Comparison of ENCODE assay signal across 7 mouse cellular contexts in the genomic region with DNA sequence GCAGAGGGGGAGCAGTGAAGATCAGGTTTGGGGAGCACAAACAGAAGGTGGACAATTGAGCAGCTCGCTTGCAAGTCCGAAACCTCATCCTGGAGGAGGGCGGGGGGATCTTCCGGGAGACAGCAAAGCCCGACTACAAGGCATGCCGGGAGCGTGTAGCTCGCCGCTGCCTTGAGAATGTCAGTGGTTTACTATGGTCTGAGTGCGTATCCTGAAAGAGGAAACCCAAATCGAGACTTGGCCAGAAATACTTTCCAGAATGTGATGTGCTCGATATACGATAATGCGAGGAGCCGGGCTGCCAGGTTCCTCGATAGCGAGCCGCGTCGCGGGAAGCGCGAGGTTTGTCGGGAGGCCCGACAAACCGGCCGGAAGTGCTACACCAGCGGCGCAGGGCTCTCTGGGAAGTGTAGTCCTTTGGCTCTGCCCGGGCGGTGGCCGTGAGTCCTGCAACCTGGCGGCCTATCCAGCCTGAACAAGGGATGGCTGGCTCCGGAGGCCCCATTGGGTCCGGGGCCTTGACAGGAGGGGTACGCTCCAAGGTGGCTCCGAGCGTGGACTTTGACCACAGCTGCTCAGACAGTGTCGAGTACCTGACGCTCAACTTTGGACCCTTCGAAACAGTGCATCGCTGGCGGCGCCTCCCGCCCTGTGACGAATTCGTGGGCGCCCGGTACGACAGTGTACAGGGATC. TPM values are rescaled to one million over a fixed set of nuclear protein-coding genes. Genes with fewer than 3 reads are reported as not detected.
A peak's percentile ranks its signal among the peaks of the same experiment; 100 is the strongest.
DNase-seq lines count a peak whose midpoint lies in the region; ATAC-seq and TF ChIP-seq lines count a peak whose summit lies in the region.

Gene Lztr1, plus strand, starts transcription at position 143 of the 694 bp plus-strand sequence.

- peaks cover 25% of the 10 kb centered on the region for H3K36me3 ChIP-seq in embryonic facial prominence, embryonic 12.5 days
- H3K36me3 ChIP-seq in kidney, adult 2 months (ENCODE audit: control insufficient read depth, insufficient read depth, low read length): no peaks in the 10 kb centered on the region
- peaks cover 31% of the 10 kb centered on the region for H3K36me3 ChIP-seq in limb, embryonic 12.5 days
- H3K36me3 ChIP-seq in midbrain, embryonic 15.5 days (replicated peaks): peaks cover 18% of the 10 kb centered on the region
- peaks cover 6% of the 10 kb centered on the region; the same call in 1 of the 2 replicates for H3K36me3 ChIP-seq in spleen, adult 2 months (ENCODE audit: control insufficient read depth, insufficient read depth, low read length)

- H3K4me2 ChIP-seq in embryonic facial prominence, embryonic 12.5 days (replicated peaks): peak within 1 kb of the TSS; percentile 80
- H3K4me2 ChIP-seq in limb, embryonic 12.5 days: peak within 1 kb of the TSS; percentile 67
- H3K4me2 ChIP-seq in midbrain, embryonic 15.5 days: peak within 1 kb of the TSS; percentile 73

- H3K27me3 ChIP-seq in embryonic facial prominence, embryonic 12.5 days: no peaks in the 10 kb centered on the region
- no peaks in the 10 kb centered on the region for H3K27me3 ChIP-seq in kidney, adult 2 months (replicated peaks; ENCODE audit: control insufficient read depth, insufficient read depth, low read length)
- no peaks in the 10 kb centered on the region for H3K27me3 ChIP-seq in limb, embryonic 12.5 days
- no peaks in the 10 kb centered on the region for H3K27me3 ChIP-seq in midbrain, embryonic 15.5 days (replicated peaks)
- no peaks in the 10 kb centered on the region for H3K27me3 ChIP-seq in spleen, adult 2 months (ENCODE audit: control insufficient read depth, insufficient read depth, low read length)

- ATAC-seq in embryonic facial prominence, embryonic 12.5 days (ENCODE audit: insufficient number of reproducible peaks, insufficient read depth, low FRiP score, low TSS enrichment): peak; percentile 97
- peak; percentile 95 for ATAC-seq in limb, embryonic 12.5 days (ENCODE audit: insufficient number of reproducible peaks, insufficient read depth, low FRiP score, low TSS enrichment, low read depth)
- ATAC-seq in midbrain, embryonic 15.5 days (replicated peaks): peak; percentile 98

- peaks cover 11% of the 10 kb centered on the region for H3K4me1 ChIP-seq in embryonic facial prominence, embryonic 12.5 days
- H3K4me1 ChIP-seq in kidney, adult 2 months (ENCODE audit: control insufficient read depth, insufficient read depth, low read length): peaks cover 23% of the 10 kb centered on the region; the same call in 1 of the 2 replicates
- peaks cover 12% of the 10 kb centered on the region for H3K4me1 ChIP-seq in limb, embryonic 12.5 days (replicated peaks)
- peaks cover 20% of the 10 kb centered on the region for H3K4me1 ChIP-seq in midbrain, embryonic 15.5 days
- peaks cover 5% of the 10 kb centered on the region; the same call in 1 of the 2 replicates for H3K4me1 ChIP-seq in spleen, adult 2 months (ENCODE audit: control insufficient read depth, insufficient read depth, insufficient read length)

- peak within 1 kb of the TSS; percentile 79 for H3K9ac ChIP-seq in embryonic facial prominence, embryonic 12.5 days
- H3K9ac ChIP-seq in limb, embryonic 12.5 days (replicated peaks): peak within 1 kb of the TSS; percentile 81
- H3K9ac ChIP-seq in midbrain, embryonic 15.5 days: peak within 1 kb of the TSS; percentile 87

- WGBS in embryonic facial prominence, embryonic 12.5 days: under 1% methylated on average over 50 of the region's 50 CpGs
- under 1% methylated on average over 50 of the region's 50 CpGs for WGBS in kidney, adult 2 months
- under 1% methylated on average over 50 of the region's 50 CpGs for WGBS in limb, embryonic 12.5 days
- WGBS in midbrain, embryonic 15.5 days: under 1% methylated on average over 50 of the region's 50 CpGs
- WGBS in spleen, adult 2 months: under 1% methylated on average over 50 of the region's 50 CpGs

- TF ChIP-seq CTCF in kidney, adult 2 months (conservative IDR thresholded peaks at IDR 0.05; ENCODE audit: insufficient read depth, insufficient read length, low read depth, low read length): 0 out of 2 replicates have a peak, but pooled peaks have one; percentile 2
- no peak for TF ChIP-seq CTCF in spleen, adult 2 months (IDR thresholded peaks at IDR 0.05; ENCODE audit: extremely low read depth, insufficient read depth, insufficient read length, insufficient replicate concordance)

- peak within 1 kb of the TSS; percentile 70 for H3K4me3 ChIP-seq in embryonic facial prominence, embryonic 12.5 days
- H3K4me3 ChIP-seq in kidney, adult 2 months (ENCODE audit: insufficient read depth, low read depth, low read length): peak within 1 kb of the TSS; percentile 76
- peak within 1 kb of the TSS; percentile 74 for H3K4me3 ChIP-seq in limb, embryonic 12.5 days (replicated peaks)
- H3K4me3 ChIP-seq in midbrain, embryonic 15.5 days: peak within 1 kb of the TSS; percentile 86
- peak within 1 kb of the TSS; percentile 79 for H3K4me3 ChIP-seq in spleen, adult 2 months (ENCODE audit: extremely low read depth, insufficient read depth, insufficient read length)

- DNase-seq in adrenal gland, postnatal 25 days: peak; percentile 85
- DNase-seq in heart, adult 18-20 months: peak; percentile 92 to 95
- peak; percentile 95 for DNase-seq in kidney, adult 2 months
- DNase-seq in spleen, adult 2 months (ENCODE audit: low read depth in 1 of 2, low spot score in 2 of 2): peak; percentile 63 to 83

- H3K27ac ChIP-seq in embryonic facial prominence, embryonic 12.5 days: peak within 1 kb of the TSS; percentile 91
- peak within 1 kb of the TSS; percentile 93 for H3K27ac ChIP-seq in kidney, adult 2 months (ENCODE audit: insufficient read depth, low read depth, low read length)
- peak within 1 kb of the TSS; percentile 78 for H3K27ac ChIP-seq in limb, embryonic 12.5 days
- H3K27ac ChIP-seq in midbrain, embryonic 15.5 days: peak within 1 kb of the TSS; percentile 97
- H3K27ac ChIP-seq in spleen, adult 2 months (ENCODE audit: insufficient read depth, low read length): peak within 1 kb of the TSS; percentile 77

- no peaks in the 10 kb centered on the region for H3K9me3 ChIP-seq in embryonic facial prominence, embryonic 12.5 days
- no peaks in the 10 kb centered on the region for H3K9me3 ChIP-seq in limb, embryonic 12.5 days
- H3K9me3 ChIP-seq in midbrain, embryonic 15.5 days: no peaks in the 10 kb centered on the region

- peak; percentile 27 for TF ChIP-seq POLR2A in kidney, adult 2 months (IDR thresholded peaks at IDR 0.05; ENCODE audit: low read depth, low read length)
- TF ChIP-seq POLR2A in spleen, adult 2 months (IDR thresholded peaks at IDR 0.05; ENCODE audit: low read depth, low read length): peak; percentile 26; the same call in 1 of the 2 replicates

RNA-seq across cellular contexts. Expression of gene Lztr1, which starts in this region (rescaled TPM):
- 70.0 and 74.9 TPM in 2 replicates for total RNA-seq in adrenal gland, postnatal 25 days (2021)
- polyA plus RNA-seq in embryonic facial prominence, embryonic 12.5 days (2016; fragmentation: Nextera tagmentation; extraction: Ambion mirVana): 104 and 118 TPM in 2 replicates
- 10 to 100 TPM; 31.8 to 32.1 TPM for total RNA-seq in heart, adult 18-20 months (2021)
- 295 and 386 TPM in 2 replicates for polyA plus RNA-seq in kidney, adult 2 months (2012; rRNA removed)
- 104 and 111 TPM in 2 replicates for polyA plus RNA-seq in limb, embryonic 12.5 days (2016; fragmentation: Nextera tagmentation; extraction: Ambion mirVana)
- 146 and 164 TPM in 2 replicates for polyA plus RNA-seq in midbrain, embryonic 15.5 days (2015; fragmentation: Nextera tagmentation; extraction: Ambion mirVana)
- 110 and 149 TPM in 2 replicates for polyA plus RNA-seq in spleen, adult 2 months (2012; rRNA removed)

Comparison
In these comparisons a context has a peak if more than half of its experiments do, and no peak if none do; other contexts are left out.
1. Peak in every context shown above with its lines: DNase-seq, ATAC-seq, H3K4me3 ChIP-seq and H3K27ac ChIP-seq.